Mouse (Mus musculus): ENCODE data around the gene Gm12355. TPM values are rescaled to one million over a fixed set of nuclear protein-coding genes. Genes with fewer than 3 reads are reported as not detected.

Gene Gm12355
- polyA plus RNA-seq, 1 experiment from 2014 or later: 1.2 TPM

GRCm38 (mm10) chr11:98595473-98595872, 30.0 kb downstream of the Gm12355 start:
- no peak overlapping the region for H3K4me3 ChIP-seq (ENCODE audit: low read depth, low read length)
- TF ChIP-seq CTCF (IDR thresholded peaks at IDR 0.05; ENCODE audit: low read depth): no peak
- no peak for DNase-seq
- H3K4me2 ChIP-seq: no peak overlapping the region
- H3K27ac ChIP-seq (ENCODE audit: low read depth): no peak overlapping the region
- H3K9ac ChIP-seq: no peak overlapping the region
- no peaks in the 10 kb centered on the region for H3K36me3 ChIP-seq (ENCODE audit: insufficient read depth)
- no peak for ATAC-seq (ENCODE audit: insufficient read depth)
- peaks cover 3% of the 10 kb centered on the region; the same call in 1 of the 2 replicates for H3K4me1 ChIP-seq (ENCODE audit: insufficient read depth)
- H3K9me3 ChIP-seq (ENCODE audit: low read depth, low read length): no peaks in the 10 kb centered on the region
- peaks cover 15% of the 10 kb centered on the region for H3K27me3 ChIP-seq (ENCODE audit: insufficient read depth, low read length)
- 61% methylated on average over 10 of the region's 10 CpGs for WGBS

- Histone ChIP-seq H3K27me3 (ENCODE audit: insufficient read depth, low read length) (peaks cover 15% of the 10 kb centered on the region), H3K36me3 (ENCODE audit: insufficient read depth) (no peaks in the 10 kb centered on the region), H3K27ac (ENCODE audit: low read depth) (no peak overlapping the region), H3K9ac (no peak overlapping the region), H3K4me2 (no peak overlapping the region), H3K4me1 (ENCODE audit: insufficient read depth) (peaks cover 3% of the 10 kb centered on the region; the same call in 1 of the 2 replicates), H3K4me3 (ENCODE audit: low read depth, low read length) (no peak overlapping the region), H3K9me3 (ENCODE audit: low read depth, low read length) (no peaks in the 10 kb centered on the region)
- DNase-seq (no peak), ATAC-seq (ENCODE audit: insufficient read depth) (no peak)
- WGBS: 74% methylated on average over 6 of the region's 6 CpGs
- TF ChIP-seq CTCF (IDR thresholded peaks at IDR 0.05; ENCODE audit: low read depth): no peak
Measured at GRCm38 (mm10) chr11:98595021-98595420, 30.4 kb downstream of the Gm12355 start.

GRCm38 (mm10) chr11:98590548-98591445, 34.7 kb downstream of the Gm12355 start:
- no peak overlapping the region for H3K9ac ChIP-seq
- no peaks in the 10 kb centered on the region for H3K9me3 ChIP-seq (ENCODE audit: low read depth, low read length)
- TF ChIP-seq CTCF (IDR thresholded peaks at IDR 0.05; ENCODE audit: low read depth): no peak
- H3K27ac ChIP-seq (ENCODE audit: low read depth): no peak overlapping the region
- H3K27me3 ChIP-seq (ENCODE audit: insufficient read depth, low read length): peaks cover 6% of the 10 kb centered on the region
- H3K4me3 ChIP-seq (ENCODE audit: low read depth, low read length): no peak overlapping the region
- no peaks in the 10 kb centered on the region for H3K36me3 ChIP-seq (ENCODE audit: insufficient read depth)
- H3K4me1 ChIP-seq (ENCODE audit: insufficient read depth): peaks cover 7% of the 10 kb centered on the region
- no peak overlapping the region for H3K4me2 ChIP-seq
- WGBS: 61% methylated on average over 19 of the region's 19 CpGs
- ATAC-seq (ENCODE audit: insufficient read depth): no peak
- DNase-seq: no peak

GRCm38 (mm10) chr11:98589306-98589705, 36.2 kb downstream of the Gm12355 start:
- Histone ChIP-seq H3K27ac (ENCODE audit: low read depth) (peak overlapping the region; percentile 89; the same call in 1 of the 2 replicates), H3K4me2 (0 out of 2 replicates have a peak overlapping the region, but pooled peaks have one; percentile 86), H3K4me1 (ENCODE audit: insufficient read depth) (peaks cover 9% of the 10 kb centered on the region), H3K9ac (no peak overlapping the region), H3K4me3 (ENCODE audit: low read depth, low read length) (no peak overlapping the region), H3K36me3 (ENCODE audit: insufficient read depth) (no peaks in the 10 kb centered on the region), H3K9me3 (ENCODE audit: low read depth, low read length) (no peaks in the 10 kb centered on the region), H3K27me3 (ENCODE audit: insufficient read depth, low read length) (peaks cover 6% of the 10 kb centered on the region)
- ATAC-seq (ENCODE audit: insufficient read depth) (no peak), DNase-seq (no peak)
- no peak for TF ChIP-seq CTCF (IDR thresholded peaks at IDR 0.05; ENCODE audit: low read depth)
- 69% methylated on average over 8 of the region's 8 CpGs for WGBS

- no peak for TF ChIP-seq CTCF (IDR thresholded peaks at IDR 0.05; ENCODE audit: low read depth)
- ATAC-seq (ENCODE audit: insufficient read depth) (no peak), DNase-seq (peak; percentile 68)
- peaks cover 9% of the 10 kb centered on the region for H3K4me1 ChIP-seq (ENCODE audit: insufficient read depth)
- H3K4me2 ChIP-seq: peak overlapping the region; percentile 86
- H3K27me3 ChIP-seq (ENCODE audit: insufficient read depth, low read length): peaks cover 6% of the 10 kb centered on the region
- WGBS: 53% methylated on average over 6 of the region's 6 CpGs
- H3K36me3 ChIP-seq (ENCODE audit: insufficient read depth): 0 out of 2 replicates have a peak, but pooled peaks cover 2% of the 10 kb centered on the region
- H3K9me3 ChIP-seq (ENCODE audit: low read depth, low read length): no peaks in the 10 kb centered on the region
- H3K4me3 ChIP-seq (ENCODE audit: low read depth, low read length): no peak overlapping the region
- H3K27ac ChIP-seq (ENCODE audit: low read depth): peak overlapping the region; percentile 89
- no peak overlapping the region for H3K9ac ChIP-seq
Measured at GRCm38 (mm10) chr11:98588833-98589281, 36.6 kb downstream of the Gm12355 start.

- Histone ChIP-seq H3K4me1 (ENCODE audit: insufficient read depth) (peaks cover 9% of the 10 kb centered on the region), H3K4me2 (peak overlapping the region; percentile 86), H3K9ac (peak overlapping the region; percentile 51), H3K4me3 (ENCODE audit: low read depth, low read length) (peak overlapping the region; percentile 91), H3K36me3 (ENCODE audit: insufficient read depth) (peaks cover 11% of the 10 kb centered on the region), H3K9me3 (ENCODE audit: low read depth, low read length) (no peaks in the 10 kb centered on the region), H3K27me3 (ENCODE audit: insufficient read depth, low read length) (peaks cover 6% of the 10 kb centered on the region), H3K27ac (ENCODE audit: low read depth) (peak overlapping the region; percentile 89)
- peak; percentile 88 for DNase-seq
- no peak for TF ChIP-seq CTCF (IDR thresholded peaks at IDR 0.05; ENCODE audit: low read depth)
- 3% methylated on average over 20 of the region's 20 CpGs for WGBS
- ATAC-seq (ENCODE audit: insufficient read depth): peak; percentile 72
Measured at GRCm38 (mm10) chr11:98587684-98588546, 37.5 kb downstream of the Gm12355 start.
